ENCODE assay signal across 8 mouse cellular contexts in the genomic region with DNA sequence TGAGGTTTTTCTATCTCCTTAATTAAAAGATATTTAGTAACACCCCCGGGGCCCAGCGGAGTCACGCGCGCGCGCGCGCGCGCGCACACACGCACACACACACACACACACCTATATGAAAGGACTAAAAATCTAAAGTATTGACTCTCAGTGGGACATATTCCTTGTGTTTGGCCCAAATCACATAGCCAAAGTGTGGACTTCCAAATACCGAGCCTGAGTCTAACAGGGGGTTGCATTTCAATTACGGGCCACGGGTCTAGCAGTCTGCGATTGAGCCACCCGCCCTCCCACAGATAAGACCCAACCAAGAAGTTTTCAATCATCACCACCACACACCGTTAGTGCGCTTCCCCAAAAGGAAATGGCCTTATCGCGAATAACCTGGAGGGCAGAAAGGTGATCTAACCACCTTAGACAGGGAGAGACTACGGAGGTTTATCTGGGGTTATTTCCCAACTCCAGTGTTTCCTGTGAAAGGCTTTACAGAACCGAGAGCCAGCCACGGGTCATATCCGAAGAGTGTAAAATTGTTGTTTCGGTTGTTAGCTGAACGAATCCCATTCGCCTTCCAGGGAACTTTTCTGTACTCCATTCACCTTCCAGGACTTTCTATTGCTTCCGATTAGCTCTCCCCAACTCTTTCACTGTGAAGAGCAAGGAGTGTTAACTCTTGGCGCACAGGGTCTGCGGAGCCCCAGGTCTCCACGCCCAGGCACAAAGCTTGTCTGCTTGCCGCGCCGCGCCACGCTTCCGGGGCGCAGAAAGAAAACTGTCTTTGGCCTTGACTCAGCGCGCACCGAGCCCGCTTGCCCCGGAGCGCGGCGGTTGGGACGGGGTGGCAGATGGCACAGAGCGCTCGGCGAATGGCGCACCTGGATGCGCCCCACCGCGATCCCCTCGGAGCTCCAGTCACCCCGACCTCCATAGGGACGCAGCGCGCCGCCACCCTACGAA. TPM values are rescaled to one million over a fixed set of nuclear protein-coding genes. Genes with fewer than 3 reads are reported as not detected.
DNase-seq lines count a peak whose midpoint lies in the region; ATAC-seq and TF ChIP-seq lines count a peak whose summit lies in the region.

No protein-coding gene starts in this region.

- no peak for TF ChIP-seq POLR2A in bone marrow macrophage, adult 2 months (IDR thresholded peaks at IDR 0.05; ENCODE audit: borderline replicate concordance, low read depth, low read length)

- H3K27me3 ChIP-seq in kidney, embryonic 15.5 days: peaks cover 46% of the 10 kb centered on the region

- H3K4me1 ChIP-seq in bone marrow macrophage, adult 2 months (ENCODE audit: control insufficient read depth, insufficient read depth, low read length): no peaks in the 10 kb centered on the region
- peaks cover 12% of the 10 kb centered on the region for H3K4me1 ChIP-seq in kidney, embryonic 15.5 days

- ATAC-seq in kidney, embryonic 15.5 days (replicated peaks; ENCODE audit: low FRiP score): peak; percentile 47; the same call in 1 of the 2 replicates
- peak; percentile 39 for ATAC-seq in megakaryocyte, adult 5-6 weeks (ENCODE audit: poor library complexity, severe bottlenecking)
- ATAC-seq in cerebellum, adult (ENCODE audit: insufficient number of reproducible peaks, low FRiP score, low TSS enrichment): no peak

- H3K9me3 ChIP-seq in kidney, embryonic 15.5 days (replicated peaks): no peaks in the 10 kb centered on the region

- DNase-seq in ovary, postnatal 36 days (ENCODE audit: low spot score): peak; percentile 65
- DNase-seq in ovary, postnatal 14 days (ENCODE audit: low spot score): no peak
- peak; percentile 29 to 51 for DNase-seq in gastrocnemius, postnatal 4 days (ENCODE audit: low spot score in 2 of 2)
- peak; percentile 55 to 84 for DNase-seq in spleen, postnatal 4 days (ENCODE audit: low spot score in 2 of 2)

- H3K4me2 ChIP-seq in kidney, embryonic 15.5 days: peak overlapping the region; percentile 99

- H3K36me3 ChIP-seq in kidney, embryonic 15.5 days: no peaks in the 10 kb centered on the region

- TF ChIP-seq CTCF in bone marrow macrophage, adult 2 months (IDR thresholded peaks at IDR 0.05; ENCODE audit: low read depth, low read length): no peak

- 7% methylated on average over 63 of the region's 63 CpGs for WGBS in kidney, embryonic 15.5 days

- peak overlapping the region; percentile 21 for H3K4me3 ChIP-seq in bone marrow macrophage, adult 2 months (ENCODE audit: insufficient read depth, low read length)
- peak overlapping the region; percentile 69 for H3K4me3 ChIP-seq in kidney, embryonic 15.5 days (replicated peaks)

- no peak overlapping the region for H3K27ac ChIP-seq in bone marrow macrophage, adult 2 months (ENCODE audit: insufficient read depth, low read depth, low read length)
- H3K27ac ChIP-seq in kidney, embryonic 15.5 days: no peak overlapping the region

- H3K9ac ChIP-seq in kidney, embryonic 15.5 days: peak overlapping the region; percentile 50

RNA-seq across cellular contexts. Expression of a gene that starts 1.0 kb away (rescaled TPM):
- 1.9 and 3.1 TPM in 2 replicates for polyA plus RNA-seq in bone marrow macrophage, adult 2 months (2012; ENCODE audit: insufficient read depth, insufficient read length, missing spikeins)
- total RNA-seq in gastrocnemius, postnatal 4 days (2021): 100 to 1,000 TPM; 219 to 227 TPM
- 38.4 and 38.9 TPM in 2 replicates for polyA plus RNA-seq in kidney, embryonic 15.5 days (2015; fragmentation: Nextera tagmentation; extraction: Ambion mirVana)
- 163 and 177 TPM in 2 replicates for total RNA-seq in megakaryocyte, adult 5-6 weeks (2015)
- 87.9 and 88.3 TPM in 2 replicates for total RNA-seq in megakaryocyte, adult 5-6 weeks (2017)
